Mouse (Mus musculus): ENCODE measurements around the gene AI597479. TPM values are rescaled to one million over a fixed set of nuclear protein-coding genes. Genes with fewer than 3 reads are reported as not detected.
A peak's percentile ranks its signal among the peaks of the same experiment; 100 is the strongest.

The AI597479 gene
- polyA plus RNA-seq, 1 experiment from 2014 or later = 56.7 TPM

- Histone ChIP-seq H3K27ac (ENCODE audit: low read length) (no peak overlapping the region), H3K9me3 (ENCODE audit: control insufficient read depth, low read length) (no peaks in the 10 kb centered on the region), H3K4me1 (replicated peaks; ENCODE audit: control insufficient read depth, insufficient read depth, low read length) (peaks cover 10% of the 10 kb centered on the region), H3K4me2 (ENCODE audit: low read length) (no peak overlapping the region), H3K27me3 (replicated peaks; ENCODE audit: control insufficient read depth, insufficient read depth, low read length) (no peaks in the 10 kb centered on the region), H3K9ac (replicated peaks; ENCODE audit: low read depth, low read length) (no peak overlapping the region), H3K36me3 (ENCODE audit: control insufficient read depth, insufficient read depth) (no peaks in the 10 kb centered on the region), H3K4me3 (replicated peaks; ENCODE audit: low read length) (no peak overlapping the region)
- 70% methylated on average over 2 of the region's 2 CpGs for WGBS
- no peak for ATAC-seq
Observed at GRCm38 (mm10) chr1:43147474-43147873, 49.0 kb downstream of the AI597479 start.

GRCm38 (mm10) chr1:43150225-43150624 is 51.7 kb downstream of the AI597479 start:
- WGBS = 82% methylated on average over 3 of the region's 3 CpGs
- no peak overlapping the region for H3K4me2 ChIP-seq (ENCODE audit: low read length)
- H3K27ac ChIP-seq (ENCODE audit: low read length) = no peak overlapping the region
- H3K9ac ChIP-seq (replicated peaks; ENCODE audit: low read depth, low read length) = no peak overlapping the region
- H3K27me3 ChIP-seq (replicated peaks; ENCODE audit: control insufficient read depth, insufficient read depth, low read length) = no peaks in the 10 kb centered on the region
- H3K9me3 ChIP-seq (ENCODE audit: control insufficient read depth, low read length) = no peaks in the 10 kb centered on the region
- no peak for ATAC-seq
- no peaks in the 10 kb centered on the region for H3K4me1 ChIP-seq (replicated peaks; ENCODE audit: control insufficient read depth, insufficient read depth, low read length)
- H3K36me3 ChIP-seq (ENCODE audit: control insufficient read depth, insufficient read depth) = no peaks in the 10 kb centered on the region
- H3K4me3 ChIP-seq (replicated peaks; ENCODE audit: low read length) = no peak overlapping the region

DNA sequence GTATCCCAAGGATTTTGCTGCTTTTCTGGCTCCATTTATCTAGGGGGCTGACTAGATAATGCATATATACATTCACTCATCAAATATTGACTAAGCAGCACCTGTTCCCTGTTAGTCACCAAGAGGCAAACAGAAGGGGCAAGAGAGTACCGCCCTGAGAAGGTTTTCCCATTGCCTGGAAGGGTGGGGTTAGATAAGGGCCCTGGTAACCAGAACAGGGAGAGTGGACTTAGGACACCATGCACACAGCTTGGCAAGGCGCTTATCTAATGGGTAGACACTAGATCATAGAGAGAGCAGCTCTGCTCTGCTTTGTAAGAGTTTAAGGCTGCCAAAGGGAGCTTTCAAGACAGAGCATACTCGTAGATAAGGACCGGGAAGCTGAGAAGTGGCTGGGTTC is 54.1 kb downstream of the AI597479 start:
- Histone ChIP-seq H3K9ac (replicated peaks; ENCODE audit: low read depth, low read length) (no peak overlapping the region), H3K4me3 (replicated peaks; ENCODE audit: low read length) (no peak overlapping the region), H3K9me3 (ENCODE audit: control insufficient read depth, low read length) (no peaks in the 10 kb centered on the region), H3K4me1 (replicated peaks; ENCODE audit: control insufficient read depth, insufficient read depth, low read length) (no peaks in the 10 kb centered on the region), H3K27me3 (replicated peaks; ENCODE audit: control insufficient read depth, insufficient read depth, low read length) (no peaks in the 10 kb centered on the region), H3K4me2 (ENCODE audit: low read length) (no peak overlapping the region), H3K27ac (ENCODE audit: low read length) (no peak overlapping the region), H3K36me3 (ENCODE audit: control insufficient read depth, insufficient read depth) (no peaks in the 10 kb centered on the region)
- no peak for ATAC-seq
- WGBS = 93% methylated on average over 4 of the region's 4 CpGs

- H3K4me2 ChIP-seq (ENCODE audit: low read length) = no peak overlapping the region
- 75% methylated on average over 5 of the region's 5 CpGs for WGBS
- H3K36me3 ChIP-seq (ENCODE audit: control insufficient read depth, insufficient read depth) = no peaks in the 10 kb centered on the region
- no peaks in the 10 kb centered on the region for H3K4me1 ChIP-seq (replicated peaks; ENCODE audit: control insufficient read depth, insufficient read depth, low read length)
- no peak overlapping the region for H3K27ac ChIP-seq (ENCODE audit: low read length)
- H3K27me3 ChIP-seq (replicated peaks; ENCODE audit: control insufficient read depth, insufficient read depth, low read length) = no peaks in the 10 kb centered on the region
- no peak for ATAC-seq
- H3K9ac ChIP-seq (replicated peaks; ENCODE audit: low read depth, low read length) = no peak overlapping the region
- no peak overlapping the region for H3K4me3 ChIP-seq (replicated peaks; ENCODE audit: low read length)
- H3K9me3 ChIP-seq (ENCODE audit: control insufficient read depth, low read length) = no peaks in the 10 kb centered on the region
Observed at GRCm38 (mm10) chr1:43153538-43153937, 55.0 kb downstream of the AI597479 start.

- no peaks in the 10 kb centered on the region for H3K36me3 ChIP-seq (ENCODE audit: control insufficient read depth, insufficient read depth)
- H3K9ac ChIP-seq (replicated peaks; ENCODE audit: low read depth, low read length) = no peak overlapping the region
- 80% methylated on average over 2 of the region's 2 CpGs for WGBS
- no peaks in the 10 kb centered on the region for H3K27me3 ChIP-seq (replicated peaks; ENCODE audit: control insufficient read depth, insufficient read depth, low read length)
- no peaks in the 10 kb centered on the region for H3K4me1 ChIP-seq (replicated peaks; ENCODE audit: control insufficient read depth, insufficient read depth, low read length)
- H3K27ac ChIP-seq (ENCODE audit: low read length) = no peak overlapping the region
- H3K4me2 ChIP-seq (ENCODE audit: low read length) = no peak overlapping the region
- no peak overlapping the region for H3K4me3 ChIP-seq (replicated peaks; ENCODE audit: low read length)
- H3K9me3 ChIP-seq (ENCODE audit: control insufficient read depth, low read length) = no peaks in the 10 kb centered on the region
- ATAC-seq = no peak
Observed at GRCm38 (mm10) chr1:43154491-43154890, 56.0 kb downstream of the AI597479 start.

- Histone ChIP-seq H3K4me3 (replicated peaks; ENCODE audit: low read length) (no peak overlapping the region), H3K4me1 (replicated peaks; ENCODE audit: control insufficient read depth, insufficient read depth, low read length) (0 out of 2 replicates have a peak, but pooled peaks cover 2% of the 10 kb centered on the region), H3K4me2 (ENCODE audit: low read length) (no peak overlapping the region), H3K9me3 (ENCODE audit: control insufficient read depth, low read length) (no peaks in the 10 kb centered on the region), H3K27ac (ENCODE audit: low read length) (no peak overlapping the region), H3K36me3 (ENCODE audit: control insufficient read depth, insufficient read depth) (no peaks in the 10 kb centered on the region), H3K27me3 (replicated peaks; ENCODE audit: control insufficient read depth, insufficient read depth, low read length) (no peaks in the 10 kb centered on the region), H3K9ac (replicated peaks; ENCODE audit: low read depth, low read length) (no peak overlapping the region)
- WGBS = 88% methylated on average over 2 of the region's 2 CpGs
- no peak for ATAC-seq
Observed at GRCm38 (mm10) chr1:43157907-43158306, 59.4 kb downstream of the AI597479 start.

DNA sequence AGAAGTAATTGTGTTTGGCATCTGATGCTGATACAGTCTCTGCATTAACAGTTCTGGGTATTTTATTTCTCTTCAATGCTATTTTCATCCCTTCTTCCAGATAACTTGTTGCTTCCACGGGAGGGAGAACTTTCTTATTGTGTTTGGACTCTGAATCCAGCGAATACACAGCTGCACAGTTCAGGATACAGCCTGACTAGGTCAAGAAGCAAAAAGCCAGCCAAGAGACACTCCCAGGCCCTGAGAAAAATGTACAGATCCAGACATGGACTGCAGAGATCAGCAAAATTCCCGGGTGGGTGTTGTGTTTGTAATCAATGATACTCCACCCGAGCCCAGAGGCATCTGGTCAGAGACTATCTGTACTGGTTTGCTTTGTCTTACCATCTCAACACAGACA is 60.9 kb downstream of the AI597479 start:
- H3K9ac ChIP-seq (replicated peaks; ENCODE audit: low read depth, low read length) = no peak overlapping the region

GRCm38 (mm10) chr1:43162394-43162793 is 63.9 kb downstream of the AI597479 start:
- WGBS = 93% methylated on average over 3 of the region's 3 CpGs
- Histone ChIP-seq H3K27ac (ENCODE audit: low read length) (no peak overlapping the region), H3K4me2 (ENCODE audit: low read length) (no peak overlapping the region), H3K4me3 (replicated peaks; ENCODE audit: low read length) (no peak overlapping the region), H3K4me1 (replicated peaks; ENCODE audit: control insufficient read depth, insufficient read depth, low read length) (peaks cover 7% of the 10 kb centered on the region; the same call in 1 of the 2 replicates), H3K9me3 (ENCODE audit: control insufficient read depth, low read length) (peaks cover 4% of the 10 kb centered on the region; the same call in 1 of the 2 replicates), H3K27me3 (replicated peaks; ENCODE audit: control insufficient read depth, insufficient read depth, low read length) (0 out of 2 replicates have a peak, but pooled peaks cover 3% of the 10 kb centered on the region), H3K36me3 (ENCODE audit: control insufficient read depth, insufficient read depth) (no peaks in the 10 kb centered on the region), H3K9ac (replicated peaks; ENCODE audit: low read depth, low read length) (no peak overlapping the region)
- no peak for ATAC-seq

More for the DNA sequence above, 60.9 kb downstream of the AI597479 start:
- no peaks in the 10 kb centered on the region for H3K9me3 ChIP-seq (ENCODE audit: control insufficient read depth, low read length)
- 80% methylated on average over 4 of the region's 4 CpGs for WGBS
- no peak for ATAC-seq
- peaks cover 7% of the 10 kb centered on the region; the same call in 1 of the 2 replicates for H3K4me1 ChIP-seq (replicated peaks; ENCODE audit: control insufficient read depth, insufficient read depth, low read length)
- no peak overlapping the region for H3K4me3 ChIP-seq (replicated peaks; ENCODE audit: low read length)
- H3K4me2 ChIP-seq (ENCODE audit: low read length) = no peak overlapping the region
- no peak overlapping the region for H3K27ac ChIP-seq (ENCODE audit: low read length)
- H3K36me3 ChIP-seq (ENCODE audit: control insufficient read depth, insufficient read depth) = no peaks in the 10 kb centered on the region
- 0 out of 2 replicates have a peak, but pooled peaks cover under 1% of the 10 kb centered on the region for H3K27me3 ChIP-seq (replicated peaks; ENCODE audit: control insufficient read depth, insufficient read depth, low read length)

DNA sequence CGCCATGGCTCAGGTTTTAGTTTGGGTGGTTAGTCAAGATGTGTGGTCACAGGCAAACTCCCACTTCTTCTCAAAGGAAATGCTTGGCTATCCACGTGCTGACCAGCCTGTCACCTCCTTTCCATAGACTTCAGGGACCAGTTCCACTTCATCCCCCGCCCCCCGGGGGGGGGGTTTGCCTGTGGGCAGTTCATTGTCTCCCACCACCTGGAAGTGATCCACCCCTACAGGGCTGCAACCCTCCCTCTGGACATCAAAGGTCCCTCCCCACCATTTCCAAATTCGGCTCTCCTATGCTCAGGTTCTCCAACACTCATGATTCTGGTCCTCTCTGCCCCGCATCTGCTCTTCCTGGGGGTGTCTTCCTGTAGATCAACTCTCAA is 64.6 kb downstream of the AI597479 start:
- H3K4me1 ChIP-seq (replicated peaks; ENCODE audit: control insufficient read depth, insufficient read depth, low read length) = peaks cover 7% of the 10 kb centered on the region; the same call in 1 of the 2 replicates
- peaks cover 4% of the 10 kb centered on the region; the same call in 1 of the 2 replicates for H3K9me3 ChIP-seq (ENCODE audit: control insufficient read depth, low read length)
- WGBS = 0% methylated on average over 5 of the region's 6 CpGs
- H3K4me2 ChIP-seq (ENCODE audit: low read length) = peak overlapping the region; percentile 98
- 0 out of 2 replicates have a peak, but pooled peaks cover 3% of the 10 kb centered on the region for H3K27me3 ChIP-seq (replicated peaks; ENCODE audit: control insufficient read depth, insufficient read depth, low read length)
- ATAC-seq = no peak
- peak overlapping the region; percentile 85 for H3K4me3 ChIP-seq (replicated peaks; ENCODE audit: low read length)
- H3K36me3 ChIP-seq (ENCODE audit: control insufficient read depth, insufficient read depth) = no peaks in the 10 kb centered on the region
- H3K9ac ChIP-seq (replicated peaks; ENCODE audit: low read depth, low read length) = peak overlapping the region; percentile 91
- no peak overlapping the region for H3K27ac ChIP-seq (ENCODE audit: low read length)

Data from forebrain, embryonic 16.5 days (tissue).